Mouse (Mus musculus): ENCODE data around the gene Gas7.

Gas7 gene

GRCm38 (mm10) chr11:67482217-67482760 is 27.1 kb downstream of the Gas7 start:
- no peak for ATAC-seq (ENCODE audit: insufficient number of reproducible peaks, low FRiP score, low TSS enrichment)

- no peak for ATAC-seq (ENCODE audit: insufficient number of reproducible peaks, low FRiP score, low TSS enrichment)
Measured at GRCm38 (mm10) chr11:67488156-67488555, 32.9 kb downstream of the Gas7 start.

GRCm38 (mm10) chr11:67489647-67490175 is 34.5 kb downstream of the Gas7 start:
- no peak for ATAC-seq (ENCODE audit: insufficient number of reproducible peaks, low FRiP score, low TSS enrichment)

- ATAC-seq (ENCODE audit: insufficient number of reproducible peaks, low FRiP score, low TSS enrichment) = no peak
Measured at GRCm38 (mm10) chr11:67496796-67497195, 41.6 kb downstream of the Gas7 start.

DNA sequence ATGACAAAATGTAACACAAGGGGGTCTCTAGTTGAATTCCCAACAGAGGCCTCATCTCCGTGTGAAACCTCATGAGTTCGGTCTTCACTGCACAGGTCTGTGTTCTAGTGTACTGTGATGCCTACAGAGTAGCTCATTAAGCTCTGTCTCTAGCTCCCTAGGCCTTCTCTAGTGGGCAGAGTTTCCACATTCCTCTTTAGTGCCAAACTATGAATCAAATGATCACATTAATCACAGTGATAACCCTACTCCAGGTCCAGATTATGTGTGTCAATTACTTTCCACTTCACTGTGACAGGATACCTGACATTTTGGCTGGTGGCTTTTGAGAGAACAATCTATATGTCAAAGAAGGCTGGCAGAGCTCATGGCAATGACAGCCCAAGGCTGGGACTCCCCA is 44.9 kb downstream of the Gas7 start:
- no peak for ATAC-seq (ENCODE audit: insufficient number of reproducible peaks, low FRiP score, low TSS enrichment)

GRCm38 (mm10) chr11:67501468-67502244 is 46.4 kb downstream of the Gas7 start:
- ATAC-seq (ENCODE audit: insufficient number of reproducible peaks, low FRiP score, low TSS enrichment) = peak; percentile 56; the same call in 1 of the 2 replicates

DNA sequence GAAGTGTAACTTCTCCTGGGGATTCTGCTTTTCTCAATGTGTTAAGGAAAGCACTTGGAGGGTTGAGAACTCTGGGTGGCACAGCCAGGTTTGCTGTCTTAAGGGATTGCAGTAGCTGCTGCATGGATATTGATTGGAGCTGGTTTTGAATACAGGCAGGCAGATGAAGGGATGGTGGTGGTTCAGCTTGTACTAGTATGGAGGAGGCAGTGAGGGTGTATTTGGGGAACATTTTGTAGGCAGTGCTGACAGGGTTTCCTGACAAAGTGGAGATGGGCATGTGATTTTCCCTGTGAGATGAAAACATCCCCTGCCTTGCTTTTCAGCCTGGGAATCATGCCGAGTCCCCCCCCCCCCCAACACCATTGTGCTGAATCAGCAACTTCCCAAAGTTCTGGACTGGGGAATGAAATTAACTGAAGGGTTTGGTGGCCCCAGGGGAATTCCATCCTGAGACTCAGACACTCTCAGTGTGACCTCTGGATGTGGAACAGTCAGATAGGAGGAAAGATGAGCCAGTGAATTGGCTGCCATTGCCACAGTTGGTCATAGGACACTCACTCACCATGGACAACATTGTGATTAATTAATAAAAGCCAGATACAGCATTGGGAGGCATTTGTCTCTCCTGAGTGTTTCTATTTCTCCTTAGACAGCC is 54.1 kb downstream of the Gas7 start:
- ATAC-seq (ENCODE audit: insufficient number of reproducible peaks, low FRiP score, low TSS enrichment) = no peak

GRCm38 (mm10) chr11:67510831-67511230 is 55.6 kb downstream of the Gas7 start:
- ATAC-seq (ENCODE audit: insufficient number of reproducible peaks, low FRiP score, low TSS enrichment) = no peak

GRCm38 (mm10) chr11:67513001-67513400 is 57.8 kb downstream of the Gas7 start:
- no peak for ATAC-seq (ENCODE audit: insufficient number of reproducible peaks, low FRiP score, low TSS enrichment)

GRCm38 (mm10) chr11:67514401-67514800 is 59.2 kb downstream of the Gas7 start:
- no peak for ATAC-seq (ENCODE audit: insufficient number of reproducible peaks, low FRiP score, low TSS enrichment)

GRCm38 (mm10) chr11:67515020-67515911 is 60.0 kb downstream of the Gas7 start:
- no peak for ATAC-seq (ENCODE audit: insufficient number of reproducible peaks, low FRiP score, low TSS enrichment)

DNA sequence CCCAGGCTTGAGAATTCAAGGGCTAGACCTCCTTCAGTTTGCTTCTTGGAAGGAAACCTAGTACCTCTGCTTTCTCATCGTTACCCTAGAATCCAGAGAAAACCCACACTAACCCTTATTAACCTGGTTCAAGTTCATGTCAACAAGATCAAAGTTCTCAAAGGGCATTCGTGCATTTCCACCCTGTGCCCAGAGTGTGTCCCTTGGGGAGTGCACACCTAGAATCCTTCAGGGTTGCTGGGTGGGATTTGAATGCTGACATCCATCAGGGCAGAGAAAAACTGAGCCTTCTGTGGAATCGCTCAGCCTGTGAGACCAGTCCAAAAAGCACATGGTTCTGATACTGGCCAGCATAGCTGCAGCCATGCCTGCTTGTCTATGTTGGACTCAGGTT is 60.7 kb downstream of the Gas7 start:
- ATAC-seq (ENCODE audit: insufficient number of reproducible peaks, low FRiP score, low TSS enrichment) = no peak

GRCm38 (mm10) chr11:67517748-67518147 is 62.5 kb downstream of the Gas7 start:
- ATAC-seq (ENCODE audit: insufficient number of reproducible peaks, low FRiP score, low TSS enrichment) = no peak

- ATAC-seq (ENCODE audit: insufficient number of reproducible peaks, low FRiP score, low TSS enrichment) = no peak
Measured at GRCm38 (mm10) chr11:67518985-67519384, 63.7 kb downstream of the Gas7 start.

- ATAC-seq (ENCODE audit: insufficient number of reproducible peaks, low FRiP score, low TSS enrichment) = no peak
Measured at GRCm38 (mm10) chr11:67522671-67523070, 67.4 kb downstream of the Gas7 start.

DNA sequence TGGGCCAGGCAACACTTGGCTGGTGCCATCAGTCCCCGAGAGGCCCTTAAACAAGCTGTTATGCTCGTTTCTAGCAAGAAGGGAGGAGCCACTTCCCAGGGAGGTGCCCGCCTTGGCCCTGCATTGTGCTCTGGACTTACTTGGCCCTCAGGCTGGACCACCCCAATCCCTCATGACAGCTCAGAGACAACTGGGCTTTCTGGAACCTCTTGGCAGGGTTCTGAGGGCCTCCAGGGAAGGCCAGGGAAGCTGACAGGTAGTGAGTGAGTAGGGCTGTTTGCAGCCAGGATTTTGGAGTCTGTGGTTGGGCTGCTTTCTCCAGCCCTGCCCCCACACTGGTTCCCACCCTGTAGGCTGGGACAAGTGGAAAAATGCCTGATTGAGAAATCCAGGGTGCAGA is 68.6 kb downstream of the Gas7 start:
- ATAC-seq (ENCODE audit: insufficient number of reproducible peaks, low FRiP score, low TSS enrichment) = no peak

- no peak for ATAC-seq (ENCODE audit: insufficient number of reproducible peaks, low FRiP score, low TSS enrichment)
Measured at GRCm38 (mm10) chr11:67524731-67525130, 69.5 kb downstream of the Gas7 start.

DNA sequence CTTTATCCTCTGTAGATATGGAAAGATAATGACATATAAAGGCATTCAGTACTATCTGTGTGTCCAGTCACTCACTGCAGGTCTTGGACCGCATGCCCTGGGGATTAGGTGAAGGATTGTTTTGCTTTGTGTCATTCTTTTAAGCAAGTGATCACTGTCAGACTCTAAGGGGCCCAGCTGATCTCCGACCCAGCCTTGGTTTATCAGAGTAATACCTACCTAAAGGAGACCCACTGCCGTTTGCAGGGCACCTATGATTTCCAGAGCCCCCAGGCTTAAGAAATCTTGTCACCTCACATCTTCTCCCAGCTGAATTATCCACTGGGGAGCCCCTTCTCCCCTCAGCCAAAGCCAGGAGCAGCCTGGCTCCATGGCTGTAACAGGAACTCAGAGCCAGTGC is 70.6 kb downstream of the Gas7 start:
- ATAC-seq (ENCODE audit: insufficient number of reproducible peaks, low FRiP score, low TSS enrichment) = no peak

DNA sequence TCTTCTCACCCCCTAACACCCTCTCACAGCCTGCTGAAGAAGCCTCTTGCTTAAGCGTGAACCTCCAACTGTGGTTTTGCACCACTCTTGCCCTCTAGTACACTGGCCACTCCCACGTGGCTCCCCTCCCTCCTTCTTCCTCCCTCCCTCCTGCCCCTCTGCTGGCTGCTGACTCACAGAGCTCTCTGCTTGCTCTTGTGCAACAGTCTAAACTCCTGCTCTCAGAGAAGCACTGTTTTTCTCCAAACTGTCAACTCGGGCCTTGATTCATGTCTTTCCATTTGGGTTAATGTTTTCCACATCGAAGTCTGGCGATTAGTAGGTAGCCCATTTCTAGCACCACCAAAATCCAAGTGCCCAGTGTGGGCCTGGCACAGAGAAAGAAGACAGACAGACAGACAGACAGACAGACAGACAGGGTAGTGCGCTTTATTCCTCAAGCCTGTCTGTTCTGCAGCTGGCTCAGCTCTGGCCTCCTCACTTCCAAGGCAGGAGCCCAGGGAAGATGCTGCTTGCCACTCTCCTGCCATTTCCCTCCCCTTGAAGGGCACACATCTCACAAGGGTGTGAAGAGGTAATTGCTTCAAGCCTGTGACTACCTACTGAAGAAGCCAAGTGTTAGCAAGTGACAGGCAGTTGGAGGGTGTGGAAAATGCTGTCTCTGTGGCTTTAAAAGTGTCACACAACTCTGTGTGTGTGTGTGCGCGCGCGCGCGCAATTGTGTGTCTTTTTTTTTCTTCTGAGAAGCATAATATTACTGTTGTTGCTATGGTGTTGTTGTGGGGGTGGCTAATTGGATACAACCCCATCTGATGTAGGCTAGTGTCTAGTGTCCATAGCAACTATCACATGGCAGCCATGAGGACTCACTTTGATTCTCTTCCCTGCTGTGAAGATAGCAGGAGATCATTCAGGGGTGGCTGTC is 71.6 kb downstream of the Gas7 start:
- ATAC-seq (ENCODE audit: insufficient number of reproducible peaks, low FRiP score, low TSS enrichment) = no peak
